Mouse (Mus musculus) layer of hippocampus, postnatal 10 days (tissue): ENCODE measurements around the gene Ano4. TPM values are rescaled to one million over a fixed set of nuclear protein-coding genes. Genes with fewer than 3 reads are reported as not detected.
A peak's percentile ranks its signal among the peaks of the same experiment; 100 is the strongest.

Experiments
- DNase-seq, 2 experiments: peaks; one replicate each; pipeline ENCODE4 v3.0.0; 2021; ENCODE audit warnings: low spot score in 2 of 2
- long read RNA-seq: library from polyadenylated mRNA; stranded (forward); transcript quantifications from one replicate; pipeline ENCODE4 v2.0.0, GENCODE M21; 2023
- total RNA-seq, 2 experiments: library from RNA; stranded (reverse); gene quantifications; 2 replicates each; pipeline ENCODE4 v1.2.3; 2021

Gene Ano4
- 10 to 100 TPM; 23.8 to 24.2 TPM for total RNA-seq
- long read RNA-seq, partial matches to known transcripts: 1 of 4 reads
- long read RNA-seq, other reads (novel, unspliced or antisense): 1 of 4 reads

GRCm38 (mm10) chr10:89344491-89345195 lies at the start of gene Ano4:
Gene Ano4, minus strand, starts transcription at chr10:89344762.
- peak; percentile 37 to 53 for DNase-seq

- DNase-seq: peak in 1 of 2 experiments; percentile 13
Measured at GRCm38 (mm10) chr10:89392687-89393086, 48.1 kb upstream of the Ano4 start.

- DNase-seq: peak in 1 of 2 experiments; percentile 19
Measured at GRCm38 (mm10) chr10:89391571-89392163, 47.1 kb upstream of the Ano4 start.

- no peak for DNase-seq
Measured at GRCm38 (mm10) chr10:89386461-89386860, 41.9 kb upstream of the Ano4 start.

- DNase-seq: peak; percentile 78 to 81
Measured at GRCm38 (mm10) chr10:89383462-89383861, 38.9 kb upstream of the Ano4 start.

GRCm38 (mm10) chr10:89377750-89378149 lies 33.2 kb upstream of the Ano4 start:
- no peak for DNase-seq

GRCm38 (mm10) chr10:89370051-89370450 lies 25.5 kb upstream of the Ano4 start:
- no peak for DNase-seq

- no peak for DNase-seq
Measured at GRCm38 (mm10) chr10:89358933-89359332, 14.4 kb upstream of the Ano4 start.

- no peak for DNase-seq
Measured at GRCm38 (mm10) chr10:89354639-89355038, 10.1 kb upstream of the Ano4 start.

GRCm38 (mm10) chr10:89351416-89351815 lies 6.9 kb upstream of the Ano4 start:
- DNase-seq: no peak

GRCm38 (mm10) chr10:89345606-89346005 lies 1.0 kb upstream of the Ano4 start:
- peak in 1 of 2 experiments; percentile 12 for DNase-seq

- DNase-seq: peak in 1 of 2 experiments; percentile 19
Measured at GRCm38 (mm10) chr10:89345196-89345533, 603 bp upstream of the Ano4 start.

GRCm38 (mm10) chr10:89344132-89344490 lies 451 bp downstream of the Ano4 start:
- DNase-seq: no peak

- peak in 1 of 2 experiments; percentile 14 for DNase-seq
Measured at GRCm38 (mm10) chr10:89343716-89344115, 846 bp downstream of the Ano4 start.

GRCm38 (mm10) chr10:89330261-89330660 lies 14.3 kb downstream of the Ano4 start:
- DNase-seq: no peak

GRCm38 (mm10) chr10:89329806-89330205 lies 14.8 kb downstream of the Ano4 start:
- DNase-seq: no peak

GRCm38 (mm10) chr10:89328876-89329275 lies 15.7 kb downstream of the Ano4 start:
- DNase-seq: no peak

GRCm38 (mm10) chr10:89327004-89327511 lies 17.5 kb downstream of the Ano4 start:
- peak; percentile 80 to 84 for DNase-seq

GRCm38 (mm10) chr10:89326383-89326782 lies 18.2 kb downstream of the Ano4 start:
- no peak for DNase-seq

- DNase-seq: no peak
Measured at GRCm38 (mm10) chr10:89307566-89307965, 37.0 kb downstream of the Ano4 start.

- DNase-seq: no peak
Measured at GRCm38 (mm10) chr10:89300346-89300745, 44.2 kb downstream of the Ano4 start.

- no peak for DNase-seq
Measured at GRCm38 (mm10) chr10:89292784-89293183, 51.8 kb downstream of the Ano4 start.

GRCm38 (mm10) chr10:89290698-89291097 lies 53.9 kb downstream of the Ano4 start:
- DNase-seq: no peak
